Mouse (Mus musculus) kidney, embryonic 14.5 days (tissue): ENCODE measurements around the gene Slc22a14. TPM values are rescaled to one million over a fixed set of nuclear protein-coding genes. Genes with fewer than 3 reads are reported as not detected.
A peak's percentile ranks its signal among the peaks of the same experiment; 100 is the strongest.

Source experiments
- ATAC-seq: fragments of 200-750 bp; cut with Nextera tagmentation; 2 replicates; pipeline ENCODE4 v1.8.0; 2017; ENCODE audit warnings: moderate number of reproducible peaks, mild to moderate bottlenecking, moderate TSS enrichment, moderate library complexity; ENCODE audit not compliant: low FRiP score, low TSS enrichment
- H3K27ac ChIP-seq: fragments of 300-500 bp; sonication (generic); 2 replicates; pipeline ENCODE4 v1.5.1; 2014; ENCODE audit warnings: low read depth, mild to moderate bottlenecking, low read length, moderate library complexity, mixed read lengths
- H3K27me3 ChIP-seq: fragments of 300-500 bp; sonication (generic); 2 replicates; pipeline ENCODE4 v1.6.1; 2014; ENCODE audit warnings: mild to moderate bottlenecking, low read length; ENCODE audit not compliant: control insufficient read depth, insufficient read depth
- H3K36me3 ChIP-seq: fragments of 300-500 bp; sonication (generic); 2 replicates; pipeline ENCODE4 v1.6.1; 2014; ENCODE audit warnings: low read length, mixed read lengths; ENCODE audit not compliant: control insufficient read depth, insufficient read depth
- H3K4me1 ChIP-seq: fragments of 300-500 bp; sonication (generic); 2 replicates; pipeline ENCODE4 v1.6.1; 2014; ENCODE audit warnings: low read length, mixed read lengths; ENCODE audit not compliant: control insufficient read depth, insufficient read depth
- H3K4me2 ChIP-seq: fragments of 300-500 bp; sonication (generic); replicated peaks from 2 replicates; pipeline ENCODE4 v1.6.1; 2014; ENCODE audit warnings: low read depth, mild to moderate bottlenecking, low read length
- H3K4me3 ChIP-seq: fragments of 300-500 bp; sonication (generic); 2 replicates; pipeline ENCODE4 v1.5.1; 2014; ENCODE audit warnings: mild to moderate bottlenecking, low read length
- H3K9ac ChIP-seq: fragments of 300-500 bp; sonication (generic); 2 replicates; pipeline ENCODE4 v1.6.1; 2014; ENCODE audit warnings: low read depth, mild to moderate bottlenecking, low read length, moderate library complexity
- H3K9me3 ChIP-seq: fragments of 300-500 bp; sonication (generic); 2 replicates; pipeline ENCODE4 v1.6.1; 2016; ENCODE audit warnings: low read length; ENCODE audit not compliant: control insufficient read depth
- WGBS: fragments of 180-500 bp; shearing (Covaris S2); extraction: QIAGEN DNeasy Blood & Tissue Kit; methylation state at CpG from one replicate; pipeline ENCODE4 v1.1.7; 2014; 5-methylcytosine and 5-hydroxymethylcytosine counted together
- polyA plus RNA-seq: library from polyadenylated mRNA; unstranded; fragments of >200 nt; fragmentation: Nextera tagmentation; extraction: Ambion mirVana; gene quantifications from 2 replicates; pipeline ENCODE4 v1.2.1, GENCODE M21; 2014

The Slc22a14 gene
- polyA plus RNA-seq, 1 experiment from 2014 or later: not detected

GRCm38 (mm10) chr9:119164743-119165142, 200.6 kb downstream of the Slc22a14 start:
- no peak for ATAC-seq

GRCm38 (mm10) chr9:119160689-119161088, 204.7 kb downstream of the Slc22a14 start:
- no peak overlapping the region for H3K4me3 ChIP-seq
- no peak for ATAC-seq
- H3K4me1 ChIP-seq: no peaks in the 10 kb centered on the region
- no peaks in the 10 kb centered on the region for H3K27me3 ChIP-seq
- no peaks in the 10 kb centered on the region for H3K36me3 ChIP-seq
- WGBS: 94% methylated on average over 3 of the region's 3 CpGs
- no peaks in the 10 kb centered on the region for H3K9me3 ChIP-seq
- no peak overlapping the region for H3K4me2 ChIP-seq
- no peak overlapping the region for H3K27ac ChIP-seq
- no peak overlapping the region for H3K9ac ChIP-seq

More at GRCm38 (mm10) chr9:119164743-119165142, 200.6 kb downstream of the Slc22a14 start:
- Histone ChIP-seq H3K4me2 (no peak overlapping the region), H3K9me3 (0 out of 2 replicates have a peak, but pooled peaks cover 5% of the 10 kb centered on the region), H3K4me1 (no peaks in the 10 kb centered on the region), H3K9ac (no peak overlapping the region), H3K36me3 (no peaks in the 10 kb centered on the region), H3K4me3 (no peak overlapping the region), H3K27ac (no peak overlapping the region), H3K27me3 (no peaks in the 10 kb centered on the region)
- 88% methylated on average over 7 of the region's 7 CpGs for WGBS

- ATAC-seq: no peak
- no peak within 1 kb of the TSS for H3K4me3 ChIP-seq
- no peaks in the 10 kb centered on the region for H3K36me3 ChIP-seq
- no peaks in the 10 kb centered on the region for H3K27me3 ChIP-seq
- no peak within 1 kb of the TSS for H3K27ac ChIP-seq
- 48% methylated on average over 4 of the region's 4 CpGs for WGBS
- H3K4me2 ChIP-seq: no peak within 1 kb of the TSS
- H3K9me3 ChIP-seq: no peaks in the 10 kb centered on the region
- H3K4me1 ChIP-seq: no peaks in the 10 kb centered on the region
- no peak within 1 kb of the TSS for H3K9ac ChIP-seq
Measured at GRCm38 (mm10) chr9:119158861-119159260, 206.5 kb downstream of the Slc22a14 start, which contains the start of gene Gm47289. Gene Gm47289 (plus strand): TSS chr9:119159161.

GRCm38 (mm10) chr9:119156278-119157201, 208.8 kb downstream of the Slc22a14 start, which contains the start of gene Acaa1b:
Gene Acaa1b (minus strand): TSS chr9:119157093.
- no peak within 1 kb of the TSS for H3K27ac ChIP-seq
- no peaks in the 10 kb centered on the region for H3K9me3 ChIP-seq
- no peaks in the 10 kb centered on the region for H3K27me3 ChIP-seq
- no peaks in the 10 kb centered on the region for H3K36me3 ChIP-seq
- H3K4me1 ChIP-seq: no peaks in the 10 kb centered on the region
- peak within 1 kb of the TSS; percentile 57 for H3K4me2 ChIP-seq
- H3K4me3 ChIP-seq: peak within 1 kb of the TSS; percentile 42
- ATAC-seq: peak; percentile 90
- WGBS: 1% methylated on average over 65 of the region's 65 CpGs
- peak within 1 kb of the TSS; percentile 47; the same call in 1 of the 2 replicates for H3K9ac ChIP-seq

GRCm38 (mm10) chr9:119155826-119156225, 209.5 kb downstream of the Slc22a14 start:
- peak overlapping the region; percentile 42; the same call in 1 of the 2 replicates for H3K4me3 ChIP-seq
- H3K27me3 ChIP-seq: no peaks in the 10 kb centered on the region
- ATAC-seq: no peak
- peak overlapping the region; percentile 57; the same call in 1 of the 2 replicates for H3K4me2 ChIP-seq
- no peaks in the 10 kb centered on the region for H3K4me1 ChIP-seq
- no peak overlapping the region for H3K27ac ChIP-seq
- H3K9ac ChIP-seq: no peak overlapping the region
- H3K36me3 ChIP-seq: no peaks in the 10 kb centered on the region
- H3K9me3 ChIP-seq: no peaks in the 10 kb centered on the region
- 52% methylated on average over 7 of the region's 7 CpGs for WGBS

GRCm38 (mm10) chr9:119155416-119155815, 209.9 kb downstream of the Slc22a14 start:
- H3K36me3 ChIP-seq: no peaks in the 10 kb centered on the region
- no peaks in the 10 kb centered on the region for H3K4me1 ChIP-seq
- no peak overlapping the region for H3K27ac ChIP-seq
- no peak overlapping the region for H3K4me3 ChIP-seq
- no peaks in the 10 kb centered on the region for H3K9me3 ChIP-seq
- ATAC-seq: no peak
- WGBS: 82% methylated on average over 8 of the region's 8 CpGs
- no peak overlapping the region for H3K4me2 ChIP-seq
- H3K9ac ChIP-seq: no peak overlapping the region
- no peaks in the 10 kb centered on the region for H3K27me3 ChIP-seq

GRCm38 (mm10) chr9:119151751-119152150, 213.6 kb downstream of the Slc22a14 start:
- no peak overlapping the region for H3K4me3 ChIP-seq
- H3K4me2 ChIP-seq: no peak overlapping the region
- ATAC-seq: no peak
- H3K4me1 ChIP-seq: no peaks in the 10 kb centered on the region
- H3K9me3 ChIP-seq: no peaks in the 10 kb centered on the region
- H3K27me3 ChIP-seq: no peaks in the 10 kb centered on the region
- H3K27ac ChIP-seq: no peak overlapping the region
- 56% methylated on average over 2 of the region's 2 CpGs for WGBS
- no peaks in the 10 kb centered on the region for H3K36me3 ChIP-seq
- H3K9ac ChIP-seq: no peak overlapping the region

- no peak overlapping the region for H3K27ac ChIP-seq
- H3K4me3 ChIP-seq: no peak overlapping the region
- H3K36me3 ChIP-seq: no peaks in the 10 kb centered on the region
- H3K4me1 ChIP-seq: no peaks in the 10 kb centered on the region
- H3K9me3 ChIP-seq: no peaks in the 10 kb centered on the region
- no peaks in the 10 kb centered on the region for H3K27me3 ChIP-seq
- 20% methylated on average over 5 of the region's 5 CpGs for WGBS
- H3K4me2 ChIP-seq: no peak overlapping the region
- ATAC-seq: no peak
- H3K9ac ChIP-seq: no peak overlapping the region
Measured at GRCm38 (mm10) chr9:119149601-119150000, 215.8 kb downstream of the Slc22a14 start.
